Mouse (Mus musculus): ENCODE measurements around the gene Hist1h1c. TPM values are rescaled to one million over a fixed set of nuclear protein-coding genes. Genes with fewer than 3 reads are reported as not detected.
"Not testable (repeated sequence)": the region's sequence is repeated elsewhere in the genome, so short reads cannot be mapped to it uniquely, and the experiment has no call there.

Gene Hist1h1c
- polyA plus RNA-seq, 1 experiment from 2014 or later, result 36.4 TPM

DNA sequence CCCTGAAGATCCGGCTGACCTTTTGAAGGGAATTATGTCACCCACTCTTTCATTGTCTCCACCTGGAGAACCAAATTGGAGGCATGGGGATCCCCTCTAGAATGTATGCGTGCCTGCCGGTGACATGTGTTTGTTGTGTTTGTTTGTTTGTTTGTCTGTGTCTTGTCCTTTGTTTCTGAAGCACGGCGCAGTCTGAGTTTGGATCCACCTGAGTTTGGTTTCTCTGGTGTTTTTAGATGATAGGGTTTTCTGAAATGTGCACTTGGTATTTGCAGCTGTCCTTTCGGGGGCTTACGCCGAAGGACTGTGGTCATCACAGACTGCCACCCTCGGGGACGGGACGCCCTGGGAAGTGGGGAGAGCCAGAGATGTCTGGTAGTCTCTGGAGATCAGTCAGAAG lies 21.4 kb upstream of the Hist1h1c start:
- ATAC-seq (ENCODE audit: insufficient number of reproducible peaks, low FRiP score, low TSS enrichment, low read depth), result no peak
- H3K9ac ChIP-seq, result no peak overlapping the region
- no peak overlapping the region for H3K4me2 ChIP-seq (replicated peaks)
- H3K27me3 ChIP-seq, result no peaks in the 10 kb centered on the region
- WGBS, result 56% methylated on average over 11 of the region's 11 CpGs
- H3K4me3 ChIP-seq (replicated peaks), result no peak overlapping the region
- no peaks in the 10 kb centered on the region for H3K9me3 ChIP-seq (replicated peaks)
- no peaks in the 10 kb centered on the region for H3K4me1 ChIP-seq
- no peaks in the 10 kb centered on the region for H3K36me3 ChIP-seq
- no peak overlapping the region for H3K27ac ChIP-seq (replicated peaks)

DNA sequence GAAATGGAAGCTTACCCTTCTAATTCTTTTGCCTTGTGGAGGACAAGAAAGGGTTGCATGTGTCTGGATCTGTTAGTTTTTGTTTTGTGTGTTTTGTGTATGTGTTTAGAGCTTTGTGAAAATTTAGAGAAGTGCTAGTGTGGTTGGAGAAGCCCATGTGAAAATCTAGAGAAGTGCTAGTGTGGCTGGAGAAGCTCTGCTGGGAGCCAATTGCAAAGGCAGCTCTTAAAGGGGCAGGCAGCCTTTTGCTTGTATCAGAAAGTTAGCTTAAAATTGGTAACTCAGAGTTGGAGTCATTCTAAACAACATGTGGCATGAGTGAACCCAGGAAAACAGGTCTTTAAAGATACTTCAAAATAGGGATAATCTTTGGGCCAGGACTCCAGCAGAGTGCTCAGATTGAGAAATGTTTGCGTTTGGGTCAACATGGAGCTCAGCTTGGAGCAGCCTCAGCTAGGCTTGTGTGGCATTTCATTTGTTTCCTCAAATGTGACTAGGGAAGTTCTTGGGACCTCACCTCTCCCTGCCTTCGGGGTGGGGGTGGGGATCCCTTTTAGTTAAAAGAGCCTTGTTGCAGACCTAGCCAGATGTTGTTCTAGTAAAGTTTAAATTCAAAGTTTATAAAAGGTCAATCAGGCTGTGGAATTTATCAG lies 20.9 kb upstream of the Hist1h1c start:
- H3K4me2 ChIP-seq (replicated peaks); H3K27ac ChIP-seq (replicated peaks); H3K36me3 ChIP-seq; H3K4me1 ChIP-seq; H3K27me3 ChIP-seq; H3K9ac ChIP-seq; ATAC-seq (ENCODE audit: insufficient number of reproducible peaks, low FRiP score, low TSS enrichment, low read depth); H3K9me3 ChIP-seq (replicated peaks); H3K4me3 ChIP-seq (replicated peaks): not testable (repeated sequence)
- 8% methylated on average over 2 of the region's 2 CpGs for WGBS

GRCm38 (mm10) chr13:23724239-23724638 lies 14.4 kb upstream of the Hist1h1c start:
- Histone ChIP-seq H3K9me3 (replicated peaks) (no peaks in the 10 kb centered on the region), H3K36me3 (no peaks in the 10 kb centered on the region), H3K27me3 (no peaks in the 10 kb centered on the region), H3K27ac (replicated peaks) (no peak overlapping the region), H3K9ac (no peak overlapping the region), H3K4me2 (replicated peaks) (no peak overlapping the region), H3K4me3 (replicated peaks) (no peak overlapping the region), H3K4me1 (no peaks in the 10 kb centered on the region)
- ATAC-seq (ENCODE audit: insufficient number of reproducible peaks, low FRiP score, low TSS enrichment, low read depth), result no peak
- WGBS, result 92% methylated on average over 4 of the region's 4 CpGs

- Histone ChIP-seq H3K36me3 (no peaks in the 10 kb centered on the region), H3K27ac (replicated peaks) (no peak overlapping the region), H3K4me2 (replicated peaks) (no peak overlapping the region), H3K4me3 (replicated peaks) (no peak overlapping the region), H3K9me3 (replicated peaks) (no peaks in the 10 kb centered on the region), H3K27me3 (no peaks in the 10 kb centered on the region), H3K9ac (no peak overlapping the region), H3K4me1 (no peaks in the 10 kb centered on the region)
- WGBS, result no CpG with 5 or more reads among the region's 1 CpGs
- no peak for ATAC-seq (ENCODE audit: insufficient number of reproducible peaks, low FRiP score, low TSS enrichment, low read depth)
Measured at GRCm38 (mm10) chr13:23725213-23725612, 13.4 kb upstream of the Hist1h1c start.

DNA sequence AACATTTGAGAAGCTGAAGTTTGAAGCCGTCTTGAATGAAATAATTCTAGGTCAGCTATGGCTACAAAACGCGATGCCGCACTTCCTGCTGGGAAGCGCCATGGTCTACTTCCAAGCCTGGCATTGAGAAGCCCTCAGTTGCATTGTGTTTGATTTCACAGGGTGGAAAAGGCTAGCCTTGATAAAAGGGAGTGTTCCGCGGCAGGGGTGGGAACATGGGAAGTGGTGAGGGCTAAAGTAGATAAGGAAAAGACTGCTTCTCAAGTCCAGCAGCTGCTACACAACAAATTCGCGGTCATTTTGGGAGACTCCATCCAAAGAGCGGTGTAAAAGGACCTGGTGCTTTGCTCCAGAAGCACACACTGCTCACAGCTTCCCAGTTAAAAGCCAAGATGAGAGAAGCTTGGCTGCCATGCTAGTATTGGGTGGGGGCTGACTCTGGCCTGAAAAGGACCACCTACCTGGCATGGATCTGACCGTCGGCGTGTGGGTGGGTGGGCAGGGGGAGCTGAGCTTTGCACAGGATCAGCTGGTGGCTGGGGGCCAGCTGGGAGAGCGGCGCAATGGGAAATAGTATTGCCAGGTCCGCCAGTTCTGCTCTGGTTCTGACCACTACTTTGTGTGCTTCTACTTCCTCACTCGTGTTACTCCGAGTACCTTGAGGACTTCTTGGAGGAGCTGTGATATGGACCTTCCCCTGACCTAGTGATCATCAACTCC lies 10.0 kb upstream of the Hist1h1c start:
- Histone ChIP-seq H3K4me3 (replicated peaks) (no peak overlapping the region), H3K27me3 (no peaks in the 10 kb centered on the region), H3K4me1 (no peaks in the 10 kb centered on the region), H3K4me2 (replicated peaks) (no peak overlapping the region), H3K9me3 (replicated peaks) (no peaks in the 10 kb centered on the region), H3K27ac (replicated peaks) (no peak overlapping the region), H3K36me3 (no peaks in the 10 kb centered on the region), H3K9ac (no peak overlapping the region)
- 86% methylated on average over 18 of the region's 18 CpGs for WGBS
- ATAC-seq (ENCODE audit: insufficient number of reproducible peaks, low FRiP score, low TSS enrichment, low read depth), result no peak

DNA sequence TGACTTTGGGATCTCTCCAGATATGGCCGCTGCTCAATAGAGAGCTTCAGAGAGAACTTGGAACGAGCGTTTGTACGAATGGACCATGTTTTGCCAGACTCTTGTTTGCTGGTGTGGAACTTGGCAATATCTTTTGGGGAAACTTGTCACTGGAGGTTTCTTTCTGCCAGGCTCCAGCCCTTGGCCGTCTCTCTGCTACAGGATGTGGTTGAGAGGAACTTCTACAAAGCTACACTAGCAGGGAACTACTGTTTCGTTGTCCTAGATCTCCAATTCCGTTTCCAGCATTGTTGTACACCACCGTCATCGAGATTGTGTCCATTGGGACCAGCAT lies 9.4 kb upstream of the Hist1h1c start:
- ATAC-seq (ENCODE audit: insufficient number of reproducible peaks, low FRiP score, low TSS enrichment, low read depth), result no peak
- H3K9ac ChIP-seq, result no peak overlapping the region
- 91% methylated on average over 9 of the region's 9 CpGs for WGBS
- no peaks in the 10 kb centered on the region for H3K27me3 ChIP-seq
- no peaks in the 10 kb centered on the region for H3K9me3 ChIP-seq (replicated peaks)
- H3K4me2 ChIP-seq (replicated peaks), result no peak overlapping the region
- no peak overlapping the region for H3K4me3 ChIP-seq (replicated peaks)
- no peaks in the 10 kb centered on the region for H3K4me1 ChIP-seq
- H3K36me3 ChIP-seq, result no peaks in the 10 kb centered on the region
- no peak overlapping the region for H3K27ac ChIP-seq (replicated peaks)

GRCm38 (mm10) chr13:23729706-23730105 lies 8.9 kb upstream of the Hist1h1c start:
- no peaks in the 10 kb centered on the region for H3K4me1 ChIP-seq
- ATAC-seq (ENCODE audit: insufficient number of reproducible peaks, low FRiP score, low TSS enrichment, low read depth), result no peak
- H3K4me3 ChIP-seq (replicated peaks), result no peak overlapping the region
- no peaks in the 10 kb centered on the region for H3K9me3 ChIP-seq (replicated peaks)
- no peaks in the 10 kb centered on the region for H3K36me3 ChIP-seq
- no peak overlapping the region for H3K9ac ChIP-seq
- 91% methylated on average over 5 of the region's 5 CpGs for WGBS
- no peak overlapping the region for H3K4me2 ChIP-seq (replicated peaks)
- H3K27me3 ChIP-seq, result no peaks in the 10 kb centered on the region
- no peak overlapping the region for H3K27ac ChIP-seq (replicated peaks)

GRCm38 (mm10) chr13:23730479-23730878 lies 8.1 kb upstream of the Hist1h1c start:
- 43% methylated on average over 8 of the region's 8 CpGs for WGBS
- H3K27ac ChIP-seq (replicated peaks), result no peak overlapping the region
- no peaks in the 10 kb centered on the region for H3K27me3 ChIP-seq
- no peak overlapping the region for H3K9ac ChIP-seq
- no peaks in the 10 kb centered on the region for H3K4me1 ChIP-seq
- H3K4me2 ChIP-seq (replicated peaks), result no peak overlapping the region
- no peak overlapping the region for H3K4me3 ChIP-seq (replicated peaks)
- no peaks in the 10 kb centered on the region for H3K9me3 ChIP-seq (replicated peaks)
- ATAC-seq (ENCODE audit: insufficient number of reproducible peaks, low FRiP score, low TSS enrichment, low read depth), result no peak
- no peaks in the 10 kb centered on the region for H3K36me3 ChIP-seq

GRCm38 (mm10) chr13:23732156-23732804 lies 6.3 kb upstream of the Hist1h1c start:
- Histone ChIP-seq H3K27me3 (no peaks in the 10 kb centered on the region), H3K4me2 (replicated peaks) (no peak overlapping the region), H3K36me3 (no peaks in the 10 kb centered on the region), H3K4me1 (no peaks in the 10 kb centered on the region), H3K9me3 (replicated peaks) (no peaks in the 10 kb centered on the region), H3K9ac (no peak overlapping the region), H3K4me3 (replicated peaks) (no peak overlapping the region), H3K27ac (replicated peaks) (no peak overlapping the region)
- no peak for ATAC-seq (ENCODE audit: insufficient number of reproducible peaks, low FRiP score, low TSS enrichment, low read depth)
- 22% methylated on average over 8 of the region's 8 CpGs for WGBS

DNA sequence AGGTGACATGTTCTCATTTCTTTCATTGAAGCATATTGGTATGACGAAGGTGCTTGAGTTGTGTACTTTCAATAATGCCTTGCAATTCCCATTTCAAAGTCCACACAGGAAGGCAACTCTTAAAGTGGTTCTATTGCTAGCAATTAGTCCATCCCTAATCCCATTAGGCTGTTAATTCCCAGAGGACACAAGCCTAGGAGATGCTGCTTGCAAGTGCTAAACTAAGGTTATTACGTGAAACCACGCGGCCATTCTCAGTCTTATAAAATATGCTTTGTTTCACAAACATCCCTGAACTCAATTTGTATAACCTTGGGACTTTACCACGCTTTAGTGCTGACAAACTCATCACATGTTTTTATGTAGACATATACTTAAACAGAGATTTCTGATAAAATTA lies 1.5 kb upstream of the Hist1h1c start:
- H3K4me2 ChIP-seq (replicated peaks), result no peak overlapping the region
- no peaks in the 10 kb centered on the region for H3K9me3 ChIP-seq (replicated peaks)
- 84% methylated on average over 5 of the region's 5 CpGs for WGBS
- ATAC-seq (ENCODE audit: insufficient number of reproducible peaks, low FRiP score, low TSS enrichment, low read depth), result no peak
- no peaks in the 10 kb centered on the region for H3K27me3 ChIP-seq
- H3K4me1 ChIP-seq, result peaks cover 13% of the 10 kb centered on the region; the same call in 1 of the 2 replicates
- no peak overlapping the region for H3K9ac ChIP-seq
- H3K27ac ChIP-seq (replicated peaks), result no peak overlapping the region
- H3K36me3 ChIP-seq, result no peaks in the 10 kb centered on the region
- no peak overlapping the region for H3K4me3 ChIP-seq (replicated peaks)

- ATAC-seq (ENCODE audit: insufficient number of reproducible peaks, low FRiP score, low TSS enrichment, low read depth), result no peak
- H3K4me3 ChIP-seq (replicated peaks), result peak overlapping the region; percentile 61
- H3K27me3 ChIP-seq, result no peaks in the 10 kb centered on the region
- H3K4me1 ChIP-seq, result peaks cover 13% of the 10 kb centered on the region; the same call in 1 of the 2 replicates
- 20% methylated on average over 4 of the region's 4 CpGs for WGBS
- H3K36me3 ChIP-seq, result no peaks in the 10 kb centered on the region
- H3K9ac ChIP-seq, result no peak overlapping the region
- no peaks in the 10 kb centered on the region for H3K9me3 ChIP-seq (replicated peaks)
- peak overlapping the region; percentile 96 for H3K4me2 ChIP-seq (replicated peaks)
- H3K27ac ChIP-seq (replicated peaks), result peak overlapping the region; percentile 98
Measured at GRCm38 (mm10) chr13:23738041-23738440, 567 bp upstream of the Hist1h1c start.

Data from embryonic facial prominence, embryonic 15.5 days (tissue).